Mouse (Mus musculus) layer of hippocampus, adult 9-11 months (tissue): ENCODE measurements around the gene Med13l.
A peak's percentile ranks its signal among the peaks of the same experiment; 100 is the strongest.

Experiments
- DNase-seq: peaks from one replicate; pipeline ENCODE4 v3.0.0; 2022

Gene Med13l

GRCm38 (mm10) chr5:118595901-118596300, 35.4 kb downstream of the Med13l start:
- DNase-seq = no peak

- DNase-seq = no peak
These were observed 36.1 kb downstream of the Med13l start for GRCm38 (mm10) chr5:118596452-118597092.

GRCm38 (mm10) chr5:118598601-118599000, 38.1 kb downstream of the Med13l start:
- DNase-seq = no peak

GRCm38 (mm10) chr5:118601452-118601851, 41.0 kb downstream of the Med13l start:
- DNase-seq = no peak

- DNase-seq = no peak
These were observed 42.2 kb downstream of the Med13l start for GRCm38 (mm10) chr5:118602706-118603105.

DNA sequence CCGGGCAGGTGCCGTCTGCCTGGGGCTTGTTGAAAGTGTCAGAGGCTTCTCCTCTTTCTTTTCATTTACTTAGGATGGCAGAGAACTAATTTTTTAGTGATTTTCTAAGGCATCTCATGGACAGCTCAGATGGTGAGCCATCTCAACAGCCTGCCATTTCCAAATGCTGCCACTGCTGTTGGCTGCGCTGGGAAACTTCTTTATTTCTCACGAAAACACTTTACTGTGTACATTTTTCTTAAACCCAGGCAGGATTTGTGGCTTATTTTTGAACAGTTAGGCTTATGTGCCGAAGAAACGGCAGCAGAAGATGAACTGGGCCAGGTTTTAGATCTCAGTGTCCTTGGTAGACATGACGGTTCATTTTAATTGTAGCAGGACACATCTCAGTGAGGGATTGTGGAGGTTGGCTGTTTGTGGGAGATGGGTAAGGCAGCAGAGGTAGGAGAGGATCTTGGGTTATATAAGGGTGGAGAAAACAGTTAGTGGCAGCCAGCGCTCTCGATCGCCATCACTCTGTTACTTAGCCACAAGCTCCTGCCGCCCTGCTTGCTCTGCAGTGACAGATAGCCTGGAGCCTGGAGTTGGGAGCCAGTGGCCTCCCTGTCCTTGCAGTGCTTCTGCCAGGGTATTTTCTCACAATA, 45.1 kb downstream of the Med13l start:
- no peak for DNase-seq

DNA sequence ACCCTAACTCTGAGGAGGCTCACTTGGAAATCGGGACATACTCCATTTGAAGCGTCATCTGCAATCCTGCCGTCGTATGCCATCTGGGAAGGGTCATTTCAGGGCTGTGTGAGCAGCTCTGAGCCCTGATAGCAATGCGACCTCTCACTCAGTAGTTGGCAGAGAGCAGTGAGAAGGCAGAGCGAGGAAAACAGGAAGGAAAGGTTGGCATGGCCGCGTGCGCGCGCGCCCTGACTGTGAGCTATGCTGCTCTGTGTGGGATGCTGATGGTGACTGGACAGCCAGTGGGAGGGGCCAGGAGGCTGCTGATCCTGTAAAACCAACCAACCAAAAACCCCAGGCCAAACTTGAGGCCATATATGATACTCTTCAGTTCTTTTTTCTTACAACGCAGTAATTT, 46.2 kb downstream of the Med13l start:
- no peak for DNase-seq

GRCm38 (mm10) chr5:118607900-118608299, 47.4 kb downstream of the Med13l start:
- DNase-seq = no peak

GRCm38 (mm10) chr5:118610468-118610867, 50.0 kb downstream of the Med13l start:
- no peak for DNase-seq

GRCm38 (mm10) chr5:118612956-118613631, 52.6 kb downstream of the Med13l start:
- no peak for DNase-seq

- DNase-seq = no peak
These were observed 53.2 kb downstream of the Med13l start for GRCm38 (mm10) chr5:118613704-118614103.

- peak; percentile 39 for DNase-seq
These were observed 53.6 kb downstream of the Med13l start for GRCm38 (mm10) chr5:118614116-118614515.

DNA sequence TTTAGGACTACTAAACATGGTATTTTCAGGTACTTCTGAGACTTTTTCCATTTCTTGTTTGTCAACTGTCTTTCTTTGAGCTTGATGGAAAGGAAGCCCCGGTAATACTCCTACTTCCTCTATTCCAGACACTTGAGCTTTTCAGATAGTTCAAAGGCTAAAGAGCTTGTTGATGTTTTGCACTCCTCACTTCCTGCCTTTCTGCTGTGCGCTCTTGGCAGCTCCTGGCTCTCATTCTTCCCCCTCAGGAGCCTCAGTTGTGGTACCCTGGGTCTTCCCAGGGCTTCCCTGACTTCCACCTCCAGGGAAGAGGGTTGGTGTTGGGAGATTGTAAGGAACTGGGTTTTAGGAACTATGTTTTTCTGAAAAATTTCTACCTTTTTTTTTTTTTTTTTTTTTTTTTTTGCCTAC, 54.1 kb downstream of the Med13l start:
- DNase-seq = no peak

- DNase-seq = no peak
These were observed 58.6 kb downstream of the Med13l start for GRCm38 (mm10) chr5:118618963-118619610.

DNA sequence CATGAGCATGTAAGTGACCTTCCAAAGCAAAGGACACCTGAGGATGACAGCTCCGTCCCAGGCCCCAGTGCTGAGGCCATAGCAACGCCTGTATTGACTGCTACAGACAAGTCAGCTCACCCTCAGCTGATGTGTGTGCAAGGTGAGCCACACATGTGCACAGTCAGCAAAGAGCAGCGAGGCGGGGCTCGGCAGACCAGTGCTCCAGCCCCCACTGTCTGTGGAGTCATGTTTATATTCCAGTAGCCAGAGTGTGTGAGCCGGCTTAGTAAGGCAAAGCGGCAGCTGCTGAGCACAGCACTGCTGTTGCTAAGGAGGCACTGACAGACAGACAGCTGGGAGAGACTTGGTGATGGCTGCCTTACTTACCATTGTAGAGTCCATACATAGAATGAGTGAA, 59.3 kb downstream of the Med13l start:
- no peak for DNase-seq

- DNase-seq = no peak
These were observed 59.9 kb downstream of the Med13l start for GRCm38 (mm10) chr5:118620330-118620910.

GRCm38 (mm10) chr5:118621877-118622276, 61.4 kb downstream of the Med13l start:
- DNase-seq = no peak

GRCm38 (mm10) chr5:118622346-118622745, 61.9 kb downstream of the Med13l start:
- DNase-seq = no peak

DNA sequence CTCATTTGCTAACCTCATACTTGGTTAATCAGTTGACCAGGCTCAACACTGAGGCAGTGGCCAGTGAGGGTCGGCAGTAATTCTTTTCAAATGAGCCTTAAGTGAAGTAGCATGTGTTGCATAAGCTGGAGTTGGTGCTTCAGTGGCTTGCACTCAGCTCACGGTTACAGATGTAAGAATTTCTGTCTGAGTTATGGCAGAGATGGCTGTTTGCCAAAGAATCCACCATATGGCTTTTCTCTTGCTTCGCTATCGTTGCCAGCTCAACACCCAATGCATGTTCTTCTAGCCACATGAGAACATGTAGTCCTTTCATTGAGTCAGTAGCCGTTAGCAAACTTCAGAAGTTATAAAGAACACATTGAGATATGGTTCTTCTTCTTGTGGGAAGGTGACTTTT, 63.3 kb downstream of the Med13l start:
- no peak for DNase-seq

DNA sequence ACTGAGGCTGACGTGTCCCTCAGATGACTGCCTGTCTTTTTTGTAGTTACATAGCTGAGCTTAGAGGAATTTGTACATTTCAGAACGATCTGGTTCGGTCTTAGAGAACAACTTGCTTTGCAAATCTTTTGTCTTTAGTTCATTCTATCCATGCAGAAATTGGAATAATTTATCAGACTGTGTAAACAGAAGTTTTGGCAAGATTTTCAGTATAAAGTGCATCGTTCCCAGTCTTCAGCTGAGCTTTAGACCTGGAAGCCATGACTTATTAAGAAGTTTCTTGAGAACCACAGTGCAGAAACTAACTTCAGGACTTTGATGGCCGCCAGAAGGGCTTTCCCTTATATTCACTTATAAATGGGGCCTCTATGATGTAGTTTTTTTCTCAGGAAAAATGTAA, 67.2 kb downstream of the Med13l start:
- no peak for DNase-seq

DNA sequence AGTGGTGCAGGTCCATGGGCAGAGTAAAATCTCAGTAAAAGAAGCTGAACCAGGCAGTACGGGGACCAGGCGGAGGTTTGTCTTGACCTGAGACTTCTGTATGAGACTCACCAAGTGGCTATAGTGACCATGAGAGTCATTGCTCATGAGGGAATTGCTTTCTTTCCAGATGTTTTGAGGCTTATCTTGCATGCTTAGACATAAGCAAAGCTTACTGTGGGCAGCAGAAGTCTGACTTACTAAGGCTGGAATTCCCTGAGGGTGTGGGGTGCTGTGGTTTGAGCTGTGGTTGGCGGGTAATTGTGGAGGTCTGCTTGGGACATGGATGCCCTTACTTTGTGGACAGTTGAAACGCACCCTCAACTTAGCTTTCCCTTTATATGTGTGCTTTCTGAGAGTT, 67.7 kb downstream of the Med13l start:
- DNase-seq = no peak

DNA sequence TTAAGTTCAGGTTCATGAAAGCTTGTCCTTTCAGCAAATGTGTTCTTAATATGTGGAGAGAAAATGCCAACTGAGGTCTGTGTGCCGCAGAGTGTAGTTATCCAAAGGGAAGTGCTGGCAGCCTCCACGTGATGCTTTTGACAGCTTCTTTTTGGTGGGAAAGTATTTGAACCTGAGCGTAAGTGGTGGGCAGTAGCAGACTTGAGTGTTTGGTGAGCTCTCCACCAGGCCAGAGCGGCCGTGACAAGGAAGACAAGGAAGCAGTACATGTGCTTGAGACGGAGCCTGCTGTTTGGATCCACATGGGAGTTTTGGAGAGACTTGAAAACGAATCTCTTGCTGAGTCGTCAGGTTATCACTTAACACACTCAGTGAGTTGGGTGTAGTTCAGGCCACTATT, 71.9 kb downstream of the Med13l start:
- no peak for DNase-seq

DNA sequence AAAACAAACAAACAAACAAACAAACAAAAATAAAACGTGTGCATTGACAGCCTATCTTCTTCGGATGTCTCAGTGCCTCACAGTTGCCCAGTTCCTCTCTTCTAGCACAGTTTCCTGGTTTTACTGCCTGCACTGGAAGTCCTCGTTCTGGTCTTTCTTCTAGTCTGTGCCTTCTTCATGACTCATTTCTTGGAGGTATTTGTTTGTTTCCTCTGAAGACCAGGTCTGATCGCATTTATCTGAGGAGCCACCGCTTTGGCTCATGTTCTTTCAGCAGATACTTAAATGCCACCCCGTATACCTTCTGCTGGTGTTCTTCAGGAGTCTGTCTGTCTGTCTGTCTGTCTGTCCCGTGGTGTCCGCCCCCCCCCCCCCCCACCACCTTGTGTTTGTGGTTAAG, 72.6 kb downstream of the Med13l start:
- DNase-seq = no peak
